Mouse (Mus musculus): ENCODE measurements around the gene Szt2.

The Szt2 gene

DNA sequence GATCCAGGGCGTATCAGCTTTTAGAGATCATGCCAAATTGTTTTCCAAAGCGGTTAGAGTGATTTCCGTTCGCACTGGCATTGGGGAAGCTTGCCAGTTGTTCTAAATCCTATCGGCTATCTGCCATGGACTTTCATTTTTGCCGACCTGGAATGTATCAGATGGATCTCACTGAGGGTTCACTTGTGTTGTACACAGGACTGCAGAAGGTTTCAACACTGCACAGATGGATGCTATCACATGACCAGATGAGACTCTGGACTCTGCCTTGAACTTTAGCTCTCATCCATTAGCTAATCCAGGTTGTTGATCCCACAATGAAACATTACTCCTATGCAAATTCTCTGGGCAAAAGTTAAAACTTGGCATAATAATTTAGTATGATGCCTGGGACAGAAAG is 52.3 kb downstream of the Szt2 start:
- DNase-seq: no peak

DNA sequence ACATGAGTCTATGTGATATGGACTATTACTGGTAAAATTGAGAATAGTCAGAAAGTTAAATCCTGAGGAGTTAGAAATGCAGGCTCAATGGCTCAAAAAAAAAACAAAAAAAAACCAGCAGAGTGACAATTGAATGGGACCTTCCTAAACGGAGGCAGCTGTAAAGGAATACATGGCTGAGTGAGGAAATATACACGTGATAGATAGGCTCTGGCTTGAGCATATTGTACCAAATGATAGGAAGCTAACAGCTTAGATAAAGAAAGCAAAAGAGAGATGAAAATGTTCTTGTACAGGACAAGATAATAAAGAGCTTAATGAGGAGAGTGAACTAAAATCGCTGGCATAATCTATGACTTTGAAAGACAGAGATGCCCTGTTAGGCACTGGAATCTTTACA is 54.8 kb downstream of the Szt2 start:
- no peak for DNase-seq

DNA sequence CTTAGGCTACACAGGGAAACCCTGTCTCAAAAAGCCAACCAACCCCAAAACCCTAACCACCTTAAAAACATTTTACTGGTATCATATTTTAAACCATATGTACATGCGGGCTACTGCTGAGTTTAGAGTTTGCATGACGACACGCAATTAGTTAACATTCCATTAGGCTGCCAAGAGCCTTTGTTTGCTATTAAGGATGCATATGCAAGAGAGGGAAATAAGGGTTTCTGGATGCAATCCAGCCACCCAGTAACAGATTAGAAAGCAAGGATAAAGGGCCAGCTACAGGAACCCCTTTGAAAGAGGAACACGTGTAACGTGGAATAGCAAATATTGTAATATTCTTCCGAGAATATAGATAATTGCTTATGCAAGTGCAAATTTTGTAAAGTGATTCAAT is 55.4 kb downstream of the Szt2 start:
- no peak for DNase-seq

DNA sequence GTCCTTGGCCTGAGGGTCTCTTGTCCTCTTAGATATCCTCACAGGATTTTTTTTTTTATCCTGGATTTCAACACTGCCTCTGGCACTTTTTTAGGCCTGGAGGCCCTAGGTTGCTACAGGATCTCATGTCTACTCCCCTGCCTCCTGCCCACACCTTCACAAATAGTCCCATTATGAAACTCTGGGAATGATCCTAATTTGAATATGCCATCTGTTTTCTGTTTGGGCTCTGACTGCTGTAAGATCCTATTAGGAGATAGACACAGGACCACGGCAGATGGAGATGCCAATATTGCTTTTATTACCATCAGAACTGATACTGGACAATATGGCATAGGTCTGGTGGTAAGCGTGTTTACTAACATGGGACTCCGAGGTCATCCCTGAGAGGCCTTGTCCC is 57.2 kb downstream of the Szt2 start:
- no peak for DNase-seq

DNA sequence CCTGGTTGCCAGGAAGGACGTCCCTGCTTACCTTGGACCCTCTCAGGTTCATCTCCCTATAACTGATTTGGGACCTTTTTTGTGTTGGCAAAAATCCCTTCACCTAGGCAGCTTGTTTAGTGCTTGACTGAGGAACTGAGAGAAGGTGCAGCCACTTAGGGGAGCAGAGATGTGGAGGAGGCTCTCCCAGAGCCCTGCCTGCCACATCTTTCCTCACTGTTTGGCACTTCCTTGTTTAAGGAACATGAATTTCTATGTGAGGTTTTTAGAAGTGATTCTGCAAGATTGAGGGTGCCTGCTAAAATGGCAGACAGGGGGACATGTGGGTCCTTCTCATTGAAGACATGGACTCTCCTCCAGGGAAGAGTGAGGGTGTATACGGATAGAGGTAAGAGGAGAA is 58.2 kb downstream of the Szt2 start:
- DNase-seq: no peak

DNA sequence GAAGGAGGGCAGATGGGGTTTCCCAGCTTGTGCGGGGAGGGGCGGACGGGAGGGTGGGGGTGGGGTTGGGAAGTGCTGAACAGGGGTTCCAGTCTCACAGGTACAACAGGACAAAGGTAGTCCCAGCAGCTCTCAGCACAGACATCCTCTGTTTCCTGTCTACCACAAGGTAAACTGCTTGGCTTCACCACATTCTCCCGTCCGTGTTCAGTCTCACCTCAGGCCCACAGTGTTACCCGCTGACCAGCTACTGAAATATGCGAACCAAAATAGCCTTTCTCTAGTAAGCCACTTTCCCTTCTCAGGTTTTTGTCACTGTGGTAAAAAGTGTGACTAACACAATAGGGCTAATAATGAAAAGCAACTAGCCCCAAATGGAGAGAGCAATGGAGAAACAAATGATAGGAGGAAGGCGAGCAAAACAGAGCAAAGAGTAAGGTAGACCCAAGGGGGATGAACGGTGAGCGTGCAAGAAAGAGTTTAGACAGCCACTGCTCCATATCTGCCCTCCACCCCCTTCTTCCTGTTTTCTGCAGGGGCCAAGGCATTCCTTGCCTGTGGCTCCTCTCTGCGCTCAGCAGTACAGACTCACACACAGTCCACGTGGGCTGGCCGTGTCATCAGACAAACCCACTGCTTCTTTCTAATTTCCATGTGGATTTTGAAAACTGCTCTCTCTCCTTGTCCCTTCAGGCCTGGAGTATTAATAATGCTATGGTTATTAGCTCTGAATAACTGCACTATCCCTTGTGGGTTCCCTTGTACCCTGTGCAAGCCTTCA is 61.4 kb downstream of the Szt2 start:
- DNase-seq: no peak

GRCm38 (mm10) chr4:118341447-118341846 is 67.6 kb downstream of the Szt2 start:
- DNase-seq: no peak

DNA sequence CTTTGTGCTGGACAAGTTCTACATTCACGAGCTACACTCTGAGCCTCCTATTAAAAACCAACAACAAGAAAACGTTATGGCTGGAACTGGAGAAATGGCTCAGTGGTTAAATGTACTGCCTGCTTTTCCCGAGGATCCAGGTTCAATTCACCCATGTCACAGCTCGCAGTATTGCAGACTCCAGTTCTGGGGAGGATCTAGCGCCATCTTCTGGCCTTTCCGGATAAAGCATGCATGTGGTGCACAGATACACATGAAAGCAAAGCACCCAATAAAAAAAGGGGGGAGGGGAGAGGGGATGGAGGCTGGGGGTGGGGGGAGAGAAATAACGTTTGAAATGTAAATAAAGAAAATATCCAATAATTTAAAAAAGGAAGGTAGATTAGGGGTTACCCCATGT is 72.4 kb downstream of the Szt2 start:
- peak; percentile 77 for DNase-seq

DNA sequence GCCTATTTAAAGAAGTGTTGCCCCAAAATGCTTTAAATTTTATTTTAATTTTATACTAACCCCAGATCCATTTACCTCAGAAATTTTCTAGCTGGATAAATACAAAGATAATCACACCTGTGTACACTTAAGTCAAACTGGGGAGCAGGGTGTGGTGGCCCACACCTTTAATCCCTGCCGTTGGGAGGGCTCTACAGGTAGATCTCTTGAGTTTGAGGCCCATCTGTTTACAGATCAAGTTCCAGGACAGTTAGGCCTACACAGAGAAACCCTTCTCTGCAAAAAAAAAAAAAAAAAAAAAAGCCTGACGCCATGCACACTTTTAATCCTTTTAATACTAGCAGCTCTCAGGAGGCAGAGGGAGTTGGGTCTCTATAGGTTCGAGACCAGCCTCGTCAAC is 73.1 kb downstream of the Szt2 start:
- no peak for DNase-seq

GRCm38 (mm10) chr4:118331777-118332176 is 77.3 kb downstream of the Szt2 start:
- no peak for DNase-seq

- no peak for DNase-seq
Measured at GRCm38 (mm10) chr4:118326476-118326875, 82.6 kb downstream of the Szt2 start.

GRCm38 (mm10) chr4:118320636-118321035 is 88.4 kb downstream of the Szt2 start:
- DNase-seq: no peak

DNA sequence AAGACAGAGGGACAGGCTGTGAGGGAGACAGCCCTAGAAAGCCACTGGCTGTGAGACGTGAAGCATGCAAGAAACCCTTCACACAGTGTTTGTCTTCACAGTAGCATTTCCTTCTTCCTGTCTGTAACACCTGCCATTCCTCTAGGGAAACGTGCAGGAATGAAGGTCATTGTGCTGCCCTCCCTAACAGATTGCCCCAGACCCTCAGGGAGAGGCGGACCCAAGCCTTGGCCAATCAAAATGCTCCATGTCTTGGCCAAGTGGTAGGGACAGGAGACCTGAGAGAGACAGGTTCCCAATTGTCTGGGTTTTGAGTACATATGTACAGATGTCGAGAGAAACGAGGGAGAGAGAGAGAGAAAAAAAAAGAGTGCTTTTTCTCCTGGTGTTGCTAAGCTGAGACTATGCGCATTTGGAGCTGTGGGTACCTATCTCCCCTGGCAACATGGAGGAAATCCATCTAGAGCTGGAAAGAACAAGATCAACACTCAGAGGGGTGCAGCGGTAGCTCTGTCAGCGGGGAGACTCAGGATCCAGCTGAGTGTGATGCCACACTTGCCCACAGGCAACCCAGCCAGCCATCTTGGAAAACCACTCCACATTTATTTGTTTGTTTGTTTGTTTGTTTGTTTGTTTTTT is 89.2 kb downstream of the Szt2 start:
- DNase-seq: peak; percentile 35

DNA sequence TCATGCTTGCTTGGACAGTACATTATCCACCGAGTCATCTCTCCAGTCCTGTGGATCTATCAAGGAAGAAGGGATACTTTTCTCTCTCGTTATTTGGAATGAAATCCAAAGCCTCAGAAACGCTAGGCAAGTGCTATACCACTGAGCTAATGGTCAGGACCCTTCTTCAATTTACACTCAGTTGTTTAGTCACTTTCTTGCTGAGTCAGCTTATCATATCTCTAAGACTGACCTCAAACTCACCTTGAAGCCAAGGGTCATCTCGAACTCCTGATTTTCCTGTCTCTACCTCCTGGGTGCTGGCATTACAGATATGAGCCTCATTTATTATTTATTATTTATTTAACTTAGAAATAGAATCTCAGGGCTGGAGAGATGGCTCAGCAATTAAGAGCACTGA is 92.4 kb downstream of the Szt2 start:
- DNase-seq: no peak

DNA sequence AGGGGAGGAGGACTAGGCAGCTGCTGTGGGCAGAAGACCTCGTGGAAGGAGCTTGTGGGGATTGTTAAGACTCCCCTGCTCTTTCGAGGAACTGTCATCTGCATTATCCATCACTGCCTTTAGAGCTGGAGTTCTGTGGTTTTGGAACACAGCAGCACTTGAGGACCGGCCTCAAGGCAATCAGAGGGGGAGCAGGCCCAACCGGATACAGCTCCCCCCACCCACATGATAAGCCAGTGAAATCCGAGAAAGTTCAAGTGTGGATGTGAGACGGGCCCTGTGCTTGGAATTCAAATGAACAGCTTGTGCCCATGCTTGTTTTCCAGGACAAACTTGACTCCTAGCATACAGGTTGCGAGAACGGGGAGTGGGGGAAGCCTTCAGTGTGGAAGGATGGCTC is 93.8 kb downstream of the Szt2 start:
- DNase-seq: peak; percentile 28

Measured in embryo, embryonic 11 days (tissue).